Mouse (Mus musculus) Patski (cell line): ENCODE measurements around the gene Eml2. TPM values are rescaled to one million over a fixed set of nuclear protein-coding genes. Genes with fewer than 3 reads are reported as not detected.

Source experiments
- ATAC-seq: fragments of 100-300 bp; one replicate; pipeline ENCODE4 v1.8.0; 2021
- CTCF ChIA-PET: fragments of 350-600 bp; sonication (Branson Sonifier 250); formaldehyde crosslinking; loops from one replicate; lab custom pipeline; 2022; ENCODE audit warnings: inconsistent platforms; lab: Charles Lee
- POLR2A ChIA-PET: fragments of 350-600 bp; sonication (Branson Sonifier 250); formaldehyde crosslinking; loops from one replicate; lab custom pipeline; 2022; ENCODE audit warnings: antibody characterized with exemption, inconsistent platforms; lab: Charles Lee
- DNase-seq: peaks from one replicate; pipeline ENCODE4 v3.0.0-alpha.2; 2011; ENCODE audit warnings: low read depth, low spot score
- H3K27me3 ChIP-seq: fragments of 371-371 bp; one replicate; pipeline ENCODE4 v1.5.1; 2021
- CTCF ChIP-seq: fragments of 100-300 bp; IDR thresholded peaks from one replicate; pipeline ENCODE4 v1.5.1; 2021
- in situ Hi-C: fragments of 300-500 bp; cut with MboI; formaldehyde crosslinking; loops from 3 replicates; pipeline ENCODE4 v1.11.1; 2018; ENCODE audit warnings: low pct_unique_long_range_greater_than_20kb, mixed read lengths
- polyA plus RNA-seq: library from polyadenylated mRNA; unstranded; gene quantifications from one replicate; pipeline ENCODE4 v1.2.3, GENCODE M21; 2021

The Eml2 gene
- polyA plus RNA-seq, 1 experiment from 2014 or later = 73.6 TPM

DNA sequence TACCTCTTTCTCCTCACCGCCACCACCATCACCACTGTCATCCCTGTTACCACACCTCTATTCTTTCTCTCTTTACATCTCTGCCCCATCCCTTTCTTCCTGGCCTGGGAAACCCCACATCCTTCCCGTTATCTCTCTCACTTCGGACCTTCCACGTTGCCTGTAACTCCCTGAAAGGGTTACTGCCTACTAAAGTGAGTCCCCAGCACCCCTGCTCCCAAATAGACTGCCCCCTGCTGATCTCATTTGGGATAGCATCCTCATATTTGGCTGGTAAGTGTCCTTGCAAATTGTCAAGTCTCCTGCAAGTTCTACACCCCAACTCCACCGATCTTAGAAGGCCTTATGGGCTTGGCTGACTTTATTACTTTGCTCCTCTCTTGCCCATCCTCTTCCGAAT, 20.5 kb downstream of the Eml2 start:
- CTCF ChIA-PET = interaction anchor here (1.6 to 4.4 kb wide), 4 partner anchors 12 to 85 kb away, joined by 5 to 25 read pairs (median 16); no protein-coding TSS in a partner anchor
- H3K27me3 ChIP-seq = no peaks in the 10 kb centered on the region
- in situ Hi-C loops = no loop called here
- POLR2A ChIA-PET = no interaction called here
- ATAC-seq = no peak
- DNase-seq = no peak
- peak; percentile 68 for TF ChIP-seq CTCF

DNA sequence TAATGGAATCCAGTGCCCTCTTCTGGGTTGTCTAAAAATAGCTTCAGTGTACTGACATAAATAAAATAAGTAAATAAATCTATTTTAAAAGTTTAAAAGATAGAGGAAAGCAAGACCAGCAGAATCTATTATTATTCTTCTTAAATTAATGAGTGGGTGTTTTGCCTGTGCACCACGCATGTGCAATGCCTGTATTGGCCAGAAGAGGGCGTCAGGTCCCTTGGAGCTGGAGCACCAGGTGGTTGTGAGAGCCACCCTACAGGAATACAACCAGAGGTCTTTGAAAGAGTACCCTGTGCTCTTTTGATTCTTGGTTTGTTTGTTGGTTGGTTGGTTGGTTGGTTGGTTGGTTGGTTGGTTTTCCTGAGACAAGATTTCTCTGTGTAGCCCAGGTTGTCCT, 21.8 kb downstream of the Eml2 start:
- in situ Hi-C loops = no loop called here
- CTCF ChIA-PET = interaction anchor here (1.2 to 4.4 kb wide), 8 partner anchors 11 to 83 kb away, joined by 3 to 25 read pairs (median 4); no protein-coding TSS in a partner anchor
- no peak for DNase-seq

DNA sequence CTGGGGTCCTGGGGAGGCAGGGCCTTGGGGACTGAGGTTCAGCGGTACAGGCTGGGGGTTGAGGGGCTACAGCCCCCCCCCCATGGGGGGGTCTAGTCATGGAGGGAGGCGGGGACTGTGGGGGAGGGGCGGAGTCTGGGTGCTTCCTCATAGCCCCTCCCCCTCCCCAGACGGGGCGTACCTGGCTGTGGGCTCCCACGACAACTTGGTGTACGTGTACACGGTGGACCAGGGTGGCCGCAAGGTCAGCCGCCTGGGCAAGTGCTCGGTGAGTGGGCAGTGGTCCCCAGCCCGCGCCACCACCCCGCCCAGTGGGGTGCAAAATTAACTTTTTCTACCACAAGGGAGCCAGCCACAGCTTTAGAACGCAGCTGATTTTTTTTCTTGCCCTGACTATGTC, 25.4 kb downstream of the Eml2 start:
- no peak for TF ChIP-seq CTCF
- ChIA-PET CTCF (no interaction called here), POLR2A (interaction anchor here (0.7 kb wide), 1 partner anchor 46 kb away, joined by 4 read pairs; no protein-coding TSS in a partner anchor)
- ATAC-seq = no peak
- in situ Hi-C loops = no loop called here
- DNase-seq = no peak
- H3K27me3 ChIP-seq = no peaks in the 10 kb centered on the region

More for the DNA sequence above, 21.8 kb downstream of the Eml2 start:
- peak; percentile 67 for TF ChIP-seq CTCF
- no peak for ATAC-seq
- no peaks in the 10 kb centered on the region for H3K27me3 ChIP-seq
- POLR2A ChIA-PET = no interaction called here

DNA sequence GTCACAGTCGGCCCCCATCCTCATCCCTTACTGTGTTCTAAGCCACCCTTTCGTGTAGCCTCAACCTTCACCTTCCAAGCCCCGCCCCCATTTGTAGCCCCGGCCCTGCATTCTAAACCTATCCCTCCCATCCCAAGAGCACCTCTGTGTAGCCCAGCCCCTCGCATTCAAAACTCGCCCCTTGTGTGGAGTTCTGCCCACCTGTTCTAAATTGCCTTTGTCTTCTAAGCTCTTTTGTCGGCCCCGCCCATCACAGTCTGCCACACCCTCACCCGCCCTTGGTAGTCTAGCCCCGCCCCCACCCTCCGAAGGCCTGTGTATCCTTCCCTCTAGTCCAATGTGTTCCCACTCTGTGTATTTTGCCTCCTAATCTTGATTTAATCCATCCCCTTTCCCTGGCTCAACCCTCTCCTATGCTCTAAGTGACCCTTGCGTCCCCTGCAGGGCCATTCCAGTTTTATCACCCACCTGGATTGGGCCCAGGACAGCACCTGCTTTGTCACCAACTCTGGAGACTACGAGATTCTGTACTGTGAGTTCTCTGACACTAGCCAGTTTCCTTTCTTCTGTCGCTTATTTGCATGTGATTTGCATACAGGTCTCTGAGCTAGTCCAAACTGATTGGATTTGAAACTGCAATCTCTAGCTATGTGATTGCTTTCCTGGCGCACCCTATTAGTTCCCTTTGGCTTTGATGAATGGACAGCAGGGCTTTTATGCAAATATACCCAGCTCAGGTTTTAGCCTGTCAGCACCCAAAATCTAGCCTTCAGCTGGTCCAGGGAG, 26.0 kb downstream of the Eml2 start:
- TF ChIP-seq CTCF = no peak
- ChIA-PET CTCF (interaction anchor here (0.9 to 2.0 kb wide), 4 partner anchors 18 to 37 kb away, joined by 3 to 10 read pairs (median 4); no protein-coding TSS in a partner anchor), POLR2A (no interaction called here)
- no peak for ATAC-seq
- no peak for DNase-seq
- no peaks in the 10 kb centered on the region for H3K27me3 ChIP-seq
- in situ Hi-C loops = no loop called here

DNA sequence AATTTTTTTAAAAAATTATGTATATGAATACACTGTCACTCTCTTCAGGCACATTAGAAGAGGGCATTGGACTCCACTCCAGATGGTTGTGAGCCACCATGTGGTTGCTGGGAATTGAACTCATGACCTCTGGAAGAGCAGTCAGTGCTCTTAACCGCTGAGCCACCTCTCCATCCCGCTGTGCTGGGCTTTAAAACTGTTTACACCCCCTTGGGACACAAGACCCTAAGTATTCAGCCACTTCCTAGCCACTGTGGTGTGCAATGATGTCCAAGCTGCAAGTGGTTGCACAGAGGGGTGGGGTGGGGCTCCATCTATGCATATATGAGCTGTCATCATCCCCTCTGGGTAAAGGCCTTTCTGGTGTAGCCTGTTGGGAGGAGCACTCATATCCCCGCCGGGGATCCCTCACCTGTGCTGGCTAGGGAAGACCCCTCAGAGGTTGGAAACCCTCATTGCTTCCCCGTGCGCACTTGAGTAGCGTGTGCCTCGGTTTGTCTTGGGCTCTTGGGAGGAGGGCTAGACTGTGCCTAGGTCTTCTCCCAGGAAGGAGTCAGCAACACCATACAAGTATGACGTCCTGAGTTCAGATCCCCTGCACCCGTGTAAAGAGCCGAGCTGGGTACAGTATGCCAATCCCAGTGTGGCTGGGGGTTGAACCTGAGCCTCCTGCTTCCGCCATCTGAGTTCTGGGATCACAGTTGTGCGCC, 32.1 kb downstream of the Eml2 start:
- ChIA-PET POLR2A (no interaction called here), CTCF (interaction anchor here (1.2 to 3.4 kb wide), 8 partner anchors 9 to 53 kb away, joined by 3 to 30 read pairs (median 7); no protein-coding TSS in a partner anchor)
- H3K27me3 ChIP-seq = no peaks in the 10 kb centered on the region
- no peak for DNase-seq
- ATAC-seq = no peak
- TF ChIP-seq CTCF = no peak
- in situ Hi-C loops = loop anchor here (5.0 kb wide), 1 partner anchor 41 kb away; the partner anchor contains the start of gene Gipr

DNA sequence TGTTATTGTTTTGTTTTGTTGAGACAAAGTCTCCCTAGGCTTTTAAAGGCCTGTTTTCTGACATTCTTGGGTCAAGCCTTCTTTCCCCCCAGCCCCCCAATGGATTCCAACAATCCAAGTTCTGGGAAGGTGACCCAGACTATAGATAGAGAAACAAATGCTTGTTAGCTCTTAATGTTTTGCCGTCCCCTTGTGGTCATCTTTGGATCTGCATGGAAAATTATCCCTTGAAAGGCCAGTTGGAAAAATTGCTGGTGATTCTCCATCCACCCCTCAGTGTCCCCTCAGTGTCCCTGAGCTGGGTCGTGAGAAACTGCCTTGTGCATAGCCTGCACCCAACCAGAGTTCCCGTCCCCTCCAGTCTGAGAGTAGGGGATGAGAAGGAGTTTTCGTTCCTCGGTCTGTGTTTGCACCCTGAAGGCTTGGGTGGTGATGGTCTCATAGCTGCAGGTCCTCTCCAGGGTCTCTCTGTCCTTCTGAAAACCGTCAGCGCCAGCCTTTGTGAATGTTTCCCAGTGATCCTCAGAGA, 32.8 kb downstream of the Eml2 start:
- CTCF ChIA-PET = interaction anchor here (0.7 to 3.4 kb wide), 11 partner anchors 10 to 135 kb away, joined by 3 to 30 read pairs (median 5); partner anchors contain the start of gene Ercc1
- ATAC-seq (no peak), DNase-seq (no peak)
- POLR2A ChIA-PET = interaction anchor here (0.7 kb wide), 1 partner anchor 31 kb away, joined by 6 read pairs; no protein-coding TSS in a partner anchor
- no peaks in the 10 kb centered on the region for H3K27me3 ChIP-seq
- in situ Hi-C loops = loop anchor here (5.0 kb wide), 1 partner anchor 42 kb away; the partner anchor contains the start of gene Gipr
- TF ChIP-seq CTCF = peak; percentile 74

DNA sequence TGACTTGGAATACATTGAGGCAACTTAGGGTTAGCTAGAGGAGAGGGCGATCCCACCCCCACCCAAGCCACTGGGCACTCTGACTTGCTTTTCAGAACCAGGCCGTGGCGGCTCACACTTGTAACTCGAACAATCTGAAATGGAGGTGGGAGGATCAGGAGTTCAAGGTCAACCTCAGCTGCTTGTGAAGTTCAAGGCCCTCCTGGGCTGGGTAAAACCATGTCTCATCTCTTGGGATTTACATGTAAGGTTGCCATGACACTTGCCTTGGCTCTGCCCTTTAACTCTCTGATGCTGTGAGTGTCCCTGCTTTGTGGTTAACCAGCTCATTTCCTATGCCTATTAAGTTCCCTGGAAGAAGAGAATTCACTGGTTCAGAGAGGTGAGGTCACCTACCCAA, 33.3 kb downstream of the Eml2 start:
- H3K27me3 ChIP-seq = no peaks in the 10 kb centered on the region
- ChIA-PET CTCF (interaction anchor here (0.7 to 3.4 kb wide), 11 partner anchors 10 to 135 kb away, joined by 3 to 30 read pairs (median 5); partner anchors contain the start of gene Ercc1), POLR2A (interaction anchor here (0.7 kb wide), 1 partner anchor 31 kb away, joined by 6 read pairs; no protein-coding TSS in a partner anchor)
- no peak for TF ChIP-seq CTCF
- in situ Hi-C loops = loop anchor here (5.0 kb wide), 1 partner anchor 42 kb away; the partner anchor contains the start of gene Gipr
- no peak for ATAC-seq
- no peak for DNase-seq

DNA sequence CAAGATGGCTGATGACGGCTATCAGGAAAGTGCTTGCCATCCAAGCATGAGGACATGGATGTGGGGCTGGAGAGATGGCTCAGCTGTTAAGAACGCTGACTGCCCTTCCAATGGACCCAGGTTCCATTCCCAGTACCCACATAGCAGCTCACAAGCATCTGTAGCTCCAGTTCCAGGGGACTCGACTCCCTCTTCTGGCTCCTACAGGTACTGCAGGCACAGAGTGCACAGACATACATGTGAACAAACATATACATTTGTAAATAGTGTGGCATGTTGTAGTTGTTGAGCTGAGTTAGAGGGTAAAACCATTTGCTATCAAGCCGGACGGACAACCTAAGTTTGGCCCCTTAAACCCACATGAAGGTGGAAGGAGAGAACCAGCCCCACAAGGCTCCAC, 33.8 kb downstream of the Eml2 start:
- DNase-seq (no peak), ATAC-seq (no peak)
- H3K27me3 ChIP-seq = no peaks in the 10 kb centered on the region
- in situ Hi-C loops = no loop called here
- POLR2A ChIA-PET = no interaction called here
- peak; percentile 49 for TF ChIP-seq CTCF
- CTCF ChIA-PET = interaction anchor here (1.0 to 3.4 kb wide), 10 partner anchors 10 to 134 kb away, joined by 3 to 30 read pairs (median 6); partner anchors contain the start of gene Ercc1

DNA sequence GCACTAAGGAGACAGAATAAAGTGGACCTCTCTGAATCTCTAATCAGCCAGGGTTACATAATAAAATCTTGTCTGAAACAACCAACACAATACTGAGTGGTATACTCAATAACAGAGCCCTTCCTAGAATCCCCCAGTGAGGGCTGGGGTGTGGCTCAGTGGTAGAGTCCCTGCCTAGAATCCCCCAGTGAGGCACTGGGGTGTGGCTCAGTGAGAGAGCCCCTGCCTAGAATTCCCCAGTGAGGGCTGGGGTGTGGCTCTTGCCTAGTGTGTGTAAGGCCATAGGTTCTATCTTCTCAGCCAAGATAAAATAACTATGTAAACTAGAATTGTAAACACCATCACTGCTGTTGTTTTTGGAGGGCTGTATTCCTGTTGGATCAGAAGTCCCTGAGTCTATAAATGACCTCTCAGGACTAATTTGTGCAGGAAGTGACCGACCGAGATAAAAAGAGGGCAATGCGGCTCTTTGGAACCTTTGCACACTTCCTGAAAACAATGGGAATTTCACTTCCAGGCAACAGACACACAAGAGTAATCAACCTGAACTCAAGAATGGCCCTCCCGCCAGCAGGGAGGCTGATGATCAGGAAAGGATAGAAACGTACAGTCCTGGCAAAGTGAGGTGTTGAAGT, 34.9 kb downstream of the Eml2 start:
- H3K27me3 ChIP-seq = no peaks in the 10 kb centered on the region
- no peak for DNase-seq
- POLR2A ChIA-PET = no interaction called here
- in situ Hi-C loops = no loop called here
- TF ChIP-seq CTCF = no peak
- ATAC-seq = no peak
- CTCF ChIA-PET = no interaction called here
